Mouse (Mus musculus) heart, embryonic 13.5 days (tissue): ENCODE measurements around the gene Spef1. TPM values are rescaled to one million over a fixed set of nuclear protein-coding genes. Genes with fewer than 3 reads are reported as not detected.

Source experiments
- ATAC-seq: fragments of 200-750 bp; cut with Nextera tagmentation; 2 replicates; pipeline ENCODE4 v1.8.0; 2017; ENCODE audit warnings: moderate TSS enrichment; ENCODE audit not compliant: insufficient number of reproducible peaks, low FRiP score, low TSS enrichment; ENCODE audit errors: extremely low read depth
- H3K27ac ChIP-seq: fragments of 300-500 bp; sonication (generic); replicated peaks from 2 replicates; pipeline ENCODE4 v1.5.1; 2015; ENCODE audit warnings: moderate library complexity, mild to moderate bottlenecking, inconsistent platforms
- H3K27me3 ChIP-seq: fragments of 300-500 bp; sonication (generic); replicated peaks from 2 replicates; pipeline ENCODE4 v1.6.1; 2015; ENCODE audit warnings: mild to moderate bottlenecking, inconsistent platforms
- H3K36me3 ChIP-seq: fragments of 300-500 bp; sonication (generic); 2 replicates; pipeline ENCODE4 v1.6.1; 2015; ENCODE audit warnings: mild to moderate bottlenecking, inconsistent platforms
- H3K4me1 ChIP-seq: fragments of 300-500 bp; sonication (generic); 2 replicates; pipeline ENCODE4 v1.6.1; 2015; ENCODE audit warnings: inconsistent platforms
- H3K4me2 ChIP-seq: fragments of 300-500 bp; sonication (generic); 2 replicates; pipeline ENCODE4 v1.6.1; 2015; ENCODE audit warnings: inconsistent platforms, mild to moderate bottlenecking, moderate library complexity
- H3K4me3 ChIP-seq: fragments of 300-500 bp; sonication (generic); 2 replicates; pipeline ENCODE4 v1.5.1; 2015; ENCODE audit warnings: moderate library complexity, mild to moderate bottlenecking, inconsistent platforms
- H3K9ac ChIP-seq: fragments of 300-500 bp; sonication (generic); 2 replicates; pipeline ENCODE4 v1.6.1; 2015; ENCODE audit warnings: inconsistent platforms, mild to moderate bottlenecking, moderate library complexity
- H3K9me3 ChIP-seq: fragments of 300-500 bp; sonication (generic); 2 replicates; pipeline ENCODE4 v1.6.1; 2016; ENCODE audit warnings: inconsistent platforms
- WGBS: fragments of 180-500 bp; shearing (Covaris S2); methylation state at CpG from one replicate; pipeline ENCODE4 v1.1.7; 2015; ENCODE audit warnings: mixed read lengths; 5-methylcytosine and 5-hydroxymethylcytosine counted together
- polyA plus RNA-seq: library from polyadenylated mRNA; unstranded; fragments of >200 nt; fragmentation: Nextera tagmentation; extraction: Ambion mirVana; gene quantifications from 2 replicates; pipeline ENCODE4 v1.2.1, GENCODE M21; 2015

The Spef1 gene
- polyA plus RNA-seq, 1 experiment from 2014 or later: 1.3 TPM

DNA sequence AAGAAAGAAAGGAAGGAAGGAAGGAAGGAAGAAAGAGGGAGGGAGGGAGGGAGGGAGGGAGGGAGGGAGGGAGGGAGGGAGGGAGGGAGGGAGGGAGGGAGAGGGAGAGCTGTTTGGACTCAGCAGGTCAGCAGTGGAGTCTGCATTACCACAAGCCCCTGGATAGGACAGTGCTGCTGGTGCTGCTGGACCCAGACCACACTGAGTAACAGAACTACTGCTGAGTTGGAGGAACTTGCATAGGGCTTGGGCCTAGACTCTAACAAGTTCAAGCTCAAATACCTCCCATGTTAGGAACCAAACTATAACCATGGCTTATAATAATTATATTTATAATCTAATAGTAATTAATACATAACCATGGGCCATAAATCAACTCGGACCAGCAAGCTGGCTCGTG is 56.2 kb downstream of the Spef1 start:
- peaks cover 79% of the 10 kb centered on the region for H3K4me1 ChIP-seq
- WGBS: 84% methylated on average over 2 of the region's 2 CpGs
- ATAC-seq: no peak

DNA sequence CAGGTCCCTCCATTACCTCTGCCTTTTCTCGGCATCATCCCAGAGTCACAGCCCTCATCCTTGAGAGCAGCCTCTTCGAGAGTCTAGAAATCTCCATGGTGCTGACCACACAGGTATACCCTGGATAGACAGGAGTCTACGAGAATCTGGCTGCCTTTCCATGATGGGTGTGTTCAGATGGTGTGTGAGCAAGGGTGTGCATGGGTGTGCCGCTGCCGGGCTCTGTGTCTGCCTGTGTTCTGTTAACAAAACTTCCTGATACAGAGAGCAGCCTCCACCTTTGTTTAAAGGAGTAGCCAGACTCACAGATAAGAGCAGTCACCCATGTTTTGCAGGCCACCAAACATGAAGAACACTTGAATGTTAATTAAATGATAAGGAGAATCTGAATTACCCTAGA is 57.2 kb downstream of the Spef1 start:
- peak overlapping the region; percentile 29; the same call in 1 of the 2 replicates for H3K27ac ChIP-seq
- H3K4me2 ChIP-seq: peak overlapping the region; percentile 83
- peak overlapping the region; percentile 37; the same call in 1 of the 2 replicates for H3K9ac ChIP-seq
- H3K9me3 ChIP-seq: no peaks in the 10 kb centered on the region
- H3K4me1 ChIP-seq: peaks cover 69% of the 10 kb centered on the region
- H3K4me3 ChIP-seq: no peak overlapping the region
- WGBS: 59% methylated on average over 5 of the region's 5 CpGs
- no peak for ATAC-seq
- H3K27me3 ChIP-seq: no peaks in the 10 kb centered on the region
- H3K36me3 ChIP-seq: peaks cover 11% of the 10 kb centered on the region; the same call in 1 of the 2 replicates

More for the DNA sequence above, 56.2 kb downstream of the Spef1 start:
- Histone ChIP-seq H3K4me2 (0 out of 2 replicates have a peak overlapping the region, but pooled peaks have one; percentile 4), H3K36me3 (peaks cover 11% of the 10 kb centered on the region; the same call in 1 of the 2 replicates), H3K27ac (no peak overlapping the region), H3K27me3 (no peaks in the 10 kb centered on the region), H3K4me3 (no peak overlapping the region), H3K9ac (no peak overlapping the region), H3K9me3 (no peaks in the 10 kb centered on the region)

DNA sequence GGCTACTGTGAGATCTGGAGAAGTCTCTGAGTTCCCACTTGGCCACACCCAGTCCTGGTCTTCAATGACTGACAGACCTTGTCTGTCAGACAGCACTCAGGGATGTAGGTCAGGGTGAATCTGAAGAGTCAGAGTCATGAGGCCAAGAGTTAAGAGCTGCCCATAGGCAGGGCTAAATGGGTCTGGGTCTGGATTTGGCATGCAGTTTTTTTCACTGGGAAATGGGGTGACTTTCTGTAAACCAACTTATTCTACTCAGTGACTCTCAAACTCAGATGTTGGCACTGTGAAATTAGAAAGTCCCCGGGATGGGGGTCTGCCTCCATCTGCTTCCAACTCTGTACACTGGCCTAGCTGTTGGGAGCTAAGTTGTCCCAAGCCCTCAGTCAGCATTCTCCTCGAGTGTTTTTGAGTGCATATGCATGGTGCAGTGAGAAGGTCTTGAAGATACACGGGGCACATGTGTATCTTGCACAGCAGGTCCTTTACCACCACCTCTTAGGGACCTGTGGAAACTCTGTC is 58.4 kb downstream of the Spef1 start:
- Histone ChIP-seq H3K27me3 (no peaks in the 10 kb centered on the region), H3K9me3 (no peaks in the 10 kb centered on the region), H3K36me3 (peaks cover 5% of the 10 kb centered on the region; the same call in 1 of the 2 replicates), H3K4me1 (peaks cover 57% of the 10 kb centered on the region), H3K27ac (no peak overlapping the region), H3K4me3 (peak overlapping the region; percentile 68), H3K9ac (0 out of 2 replicates have a peak overlapping the region, but pooled peaks have one; percentile 11), H3K4me2 (peak overlapping the region; percentile 83)
- ATAC-seq: no peak
- WGBS: 61% methylated on average over 3 of the region's 3 CpGs

DNA sequence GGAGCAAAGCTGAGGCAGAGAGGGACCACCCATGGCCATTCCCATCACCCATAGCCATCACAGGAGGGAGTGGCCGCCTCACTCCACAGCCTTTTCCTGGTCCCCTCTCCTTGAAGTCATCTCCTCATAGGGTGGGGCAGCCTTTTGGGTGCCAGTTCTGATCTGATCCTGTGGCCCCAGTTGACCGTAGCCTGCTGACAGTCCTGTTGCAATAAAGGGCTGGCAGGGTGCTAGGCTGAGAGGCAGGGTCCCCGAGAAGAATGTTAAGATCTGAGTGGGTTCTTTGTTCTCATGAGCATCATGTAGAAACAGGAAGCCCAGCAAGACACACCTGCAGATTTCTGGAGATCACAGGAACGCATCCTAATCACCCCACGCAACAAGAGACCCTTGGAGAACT is 58.9 kb downstream of the Spef1 start:
- Histone ChIP-seq H3K9me3 (no peaks in the 10 kb centered on the region), H3K27me3 (no peaks in the 10 kb centered on the region), H3K27ac (0 out of 2 replicates have a peak overlapping the region, but pooled peaks have one; percentile 83), H3K4me3 (peak overlapping the region; percentile 68), H3K4me1 (peaks cover 53% of the 10 kb centered on the region), H3K9ac (peak overlapping the region; percentile 90), H3K4me2 (peak overlapping the region; percentile 83), H3K36me3 (peaks cover 5% of the 10 kb centered on the region; the same call in 1 of the 2 replicates)
- ATAC-seq: no peak
- WGBS: 79% methylated on average over 5 of the region's 5 CpGs

DNA sequence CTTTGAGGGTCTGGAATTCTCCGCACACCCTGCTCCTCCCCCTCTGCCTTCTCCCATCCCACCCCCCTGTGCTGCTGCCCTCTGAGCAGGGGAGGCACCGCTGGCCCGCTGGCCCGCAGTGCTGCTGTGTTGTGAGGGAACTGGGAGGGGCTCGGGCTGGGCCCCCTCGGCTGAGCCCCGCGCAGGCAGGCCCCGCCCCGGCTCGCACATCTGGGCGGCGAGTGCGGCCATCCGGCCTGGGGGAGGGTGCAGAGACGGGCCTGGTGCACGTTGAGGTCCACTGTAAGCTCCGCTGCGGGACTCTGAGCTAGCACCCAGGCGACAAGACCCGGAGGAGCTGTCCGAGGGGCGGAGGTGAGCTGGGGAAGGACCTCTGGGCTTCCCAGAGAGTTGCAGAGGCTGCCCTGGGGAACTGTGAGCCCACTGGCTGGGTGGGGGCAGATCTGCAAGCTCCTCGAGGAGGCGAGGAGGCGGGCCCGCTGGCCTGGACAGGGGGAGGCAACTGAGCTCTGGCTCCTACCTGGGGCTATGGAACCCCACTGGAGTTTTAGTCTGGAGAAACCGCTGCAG is 59.8 kb downstream of the Spef1 start, which contains the start of gene Hspa12b:
Gene Hspa12b (plus strand): TSS at position 120 of the 570 bp plus-strand sequence.
- WGBS: under 1% methylated on average over 28 of the region's 28 CpGs
- Histone ChIP-seq H3K4me1 (peaks cover 50% of the 10 kb centered on the region), H3K9ac (peak within 1 kb of the TSS; percentile 90), H3K4me3 (peak within 1 kb of the TSS; percentile 68), H3K27ac (peak within 1 kb of the TSS; percentile 83), H3K9me3 (no peaks in the 10 kb centered on the region), H3K36me3 (peaks cover 5% of the 10 kb centered on the region; the same call in 1 of the 2 replicates), H3K27me3 (no peaks in the 10 kb centered on the region), H3K4me2 (peak within 1 kb of the TSS; percentile 83)
- ATAC-seq: peak; percentile 90

DNA sequence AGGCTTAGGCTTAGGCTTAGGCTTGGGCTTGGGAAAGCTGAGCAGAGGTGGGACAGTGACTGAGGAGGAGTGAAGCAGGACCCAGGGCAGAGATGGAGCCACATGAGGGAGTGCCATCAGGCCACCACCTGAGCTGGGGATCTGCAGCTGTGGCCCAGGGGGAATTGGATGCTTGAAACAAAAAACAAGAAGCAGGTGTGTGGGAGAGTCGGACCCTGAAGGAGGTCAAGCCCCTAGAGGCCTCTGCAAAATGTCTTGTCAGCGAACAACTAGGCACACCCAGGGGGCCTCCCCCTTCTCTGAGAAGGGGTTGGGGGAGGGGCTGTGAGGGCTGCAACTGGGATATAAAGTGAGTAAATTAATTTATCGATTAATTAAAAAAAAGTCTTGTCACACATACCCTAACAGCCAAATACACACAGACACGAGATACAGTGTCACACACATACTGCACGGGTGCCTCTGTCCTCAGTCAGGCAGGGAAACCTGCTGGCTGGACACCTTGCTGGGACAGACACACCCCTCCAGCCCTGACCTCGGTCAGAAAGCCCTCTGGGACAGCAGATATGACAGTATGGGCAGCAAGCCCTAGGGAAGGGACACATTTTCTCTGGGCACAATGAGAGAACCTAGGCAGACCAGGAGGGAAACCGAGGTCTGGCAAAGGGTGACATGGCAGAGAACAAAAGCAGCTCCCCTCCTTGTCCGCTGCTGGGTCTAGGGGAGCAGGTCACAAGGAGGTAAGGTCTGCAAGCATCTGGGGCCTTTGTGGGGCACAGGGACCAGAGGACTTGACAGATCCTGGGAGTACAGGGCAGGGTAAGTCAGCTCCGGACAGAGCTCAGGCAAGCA is 60.9 kb downstream of the Spef1 start:
- Histone ChIP-seq H3K27me3 (no peaks in the 10 kb centered on the region), H3K36me3 (no peaks in the 10 kb centered on the region), H3K27ac (peak overlapping the region; percentile 83; the same call in 1 of the 2 replicates), H3K9ac (peak overlapping the region; percentile 90), H3K4me1 (peaks cover 40% of the 10 kb centered on the region), H3K9me3 (no peaks in the 10 kb centered on the region), H3K4me2 (peak overlapping the region; percentile 83), H3K4me3 (peak overlapping the region; percentile 68; the same call in 1 of the 2 replicates)
- WGBS: 51% methylated on average over 9 of the region's 9 CpGs
- no peak for ATAC-seq

GRCm38 (mm10) chr2:131125157-131125963 is 61.7 kb downstream of the Spef1 start:
- H3K4me1 ChIP-seq: peaks cover 40% of the 10 kb centered on the region
- ATAC-seq: no peak
- no peak overlapping the region for H3K27ac ChIP-seq
- WGBS: 86% methylated on average over 9 of the region's 9 CpGs
- no peaks in the 10 kb centered on the region for H3K36me3 ChIP-seq
- H3K27me3 ChIP-seq: no peaks in the 10 kb centered on the region
- no peaks in the 10 kb centered on the region for H3K9me3 ChIP-seq
- no peak overlapping the region for H3K4me2 ChIP-seq
- H3K9ac ChIP-seq: no peak overlapping the region
- H3K4me3 ChIP-seq: no peak overlapping the region

DNA sequence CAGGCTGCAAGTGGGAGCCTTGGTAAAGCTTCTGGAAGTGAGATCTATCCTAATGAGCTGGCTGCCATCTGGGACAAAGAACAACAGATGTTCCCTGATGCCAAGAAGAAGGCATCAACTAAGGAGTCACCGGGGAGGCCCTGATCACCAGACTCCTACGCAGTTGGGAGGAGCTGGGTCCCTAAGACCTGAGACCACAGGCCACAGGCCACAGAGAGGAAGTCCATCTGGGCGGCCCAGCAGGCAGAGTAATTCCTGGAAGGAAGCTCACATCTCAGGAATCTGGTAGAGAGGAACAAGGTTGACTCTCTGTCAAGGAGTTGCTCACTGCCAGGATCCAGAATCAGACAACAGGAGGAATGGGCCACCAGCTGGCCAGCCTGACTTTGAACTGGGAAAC is 62.9 kb downstream of the Spef1 start:
- 60% methylated on average over 3 of the region's 3 CpGs for WGBS
- no peak overlapping the region for H3K4me2 ChIP-seq

More for the DNA sequence above, 62.9 kb downstream of the Spef1 start:
- H3K27me3 ChIP-seq: no peaks in the 10 kb centered on the region
- no peak overlapping the region for H3K4me3 ChIP-seq
- H3K27ac ChIP-seq: no peak overlapping the region
- no peak overlapping the region for H3K9ac ChIP-seq
- no peaks in the 10 kb centered on the region for H3K9me3 ChIP-seq
- ATAC-seq: no peak
- H3K4me1 ChIP-seq: peaks cover 30% of the 10 kb centered on the region
- H3K36me3 ChIP-seq: no peaks in the 10 kb centered on the region
